Mouse (Mus musculus): Measurements from ENCODE around the gene Pi4ka. TPM values are rescaled to one million over a fixed set of nuclear protein-coding genes. Genes with fewer than 3 reads are reported as not detected.

Pi4ka gene
- polyA plus RNA-seq, 1 experiment from 2014 or later = 70.4 TPM

DNA sequence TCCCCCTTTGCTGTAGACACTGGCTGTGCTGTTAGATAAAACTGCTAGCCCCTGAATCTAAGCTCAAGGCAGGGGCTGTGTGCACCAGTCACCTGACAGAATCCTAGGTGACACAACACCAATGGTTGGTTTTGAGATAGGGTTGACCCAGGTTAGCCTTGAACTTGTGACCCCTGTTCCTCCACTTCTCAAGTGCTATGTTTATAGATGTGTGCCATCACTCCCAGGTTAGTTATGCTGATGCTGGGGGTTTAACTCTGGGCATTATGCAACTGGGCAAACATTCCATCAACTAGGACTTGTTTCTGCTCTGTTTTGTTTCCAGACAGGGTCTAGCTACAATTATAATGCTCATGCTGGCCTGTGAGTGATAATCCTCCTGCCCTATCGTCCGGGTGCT is 119.0 kb downstream of the Pi4ka start:
- Histone ChIP-seq H3K27me3 (replicated peaks; ENCODE audit: control insufficient read depth, insufficient read depth, low read length) (no peaks in the 10 kb centered on the region), H3K4me3 (replicated peaks; ENCODE audit: low read length) (no peak overlapping the region), H3K4me2 (ENCODE audit: low read length) (no peak overlapping the region), H3K27ac (ENCODE audit: low read length) (no peak overlapping the region), H3K4me1 (replicated peaks; ENCODE audit: control insufficient read depth, insufficient read depth, low read length) (no peaks in the 10 kb centered on the region), H3K9ac (replicated peaks; ENCODE audit: low read depth, low read length) (no peak overlapping the region), H3K9me3 (ENCODE audit: control insufficient read depth, low read length) (no peaks in the 10 kb centered on the region), H3K36me3 (ENCODE audit: control insufficient read depth, insufficient read depth) (peaks cover 27% of the 10 kb centered on the region)
- 90% methylated on average over 2 of the region's 2 CpGs for WGBS
- no peak for ATAC-seq

DNA sequence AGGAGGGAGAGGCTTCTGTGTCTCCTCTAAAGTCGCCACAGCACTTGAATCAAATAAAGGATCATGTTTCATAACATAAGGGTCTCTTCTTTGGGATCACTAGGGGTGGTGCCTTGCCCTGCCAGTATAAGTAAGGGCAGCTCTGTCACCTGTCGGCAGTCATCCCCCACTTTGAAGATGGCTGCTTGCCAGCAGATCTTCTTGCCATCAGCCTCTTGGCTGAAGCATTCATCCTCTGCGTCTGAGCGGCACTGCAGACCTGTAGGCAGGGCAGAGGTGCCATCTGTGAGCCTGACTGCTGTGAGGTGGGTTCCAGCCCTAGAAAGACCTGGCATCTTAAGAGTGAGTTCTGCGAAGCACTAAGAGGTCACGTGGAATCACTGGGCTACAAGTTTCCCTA is 123.0 kb downstream of the Pi4ka start:
- peaks cover 11% of the 10 kb centered on the region for H3K27me3 ChIP-seq (replicated peaks; ENCODE audit: control insufficient read depth, insufficient read depth, low read length)
- H3K4me2 ChIP-seq (ENCODE audit: low read length) = no peak overlapping the region
- no peak for ATAC-seq
- H3K36me3 ChIP-seq (ENCODE audit: control insufficient read depth, insufficient read depth) = peaks cover 22% of the 10 kb centered on the region
- H3K9me3 ChIP-seq (ENCODE audit: control insufficient read depth, low read length) = no peaks in the 10 kb centered on the region
- 72% methylated on average over 6 of the region's 6 CpGs for WGBS
- no peak overlapping the region for H3K9ac ChIP-seq (replicated peaks; ENCODE audit: low read depth, low read length)
- H3K4me3 ChIP-seq (replicated peaks; ENCODE audit: low read length) = no peak overlapping the region
- peaks cover under 1% of the 10 kb centered on the region; the same call in 1 of the 2 replicates for H3K4me1 ChIP-seq (replicated peaks; ENCODE audit: control insufficient read depth, insufficient read depth, low read length)
- H3K27ac ChIP-seq (ENCODE audit: low read length) = no peak overlapping the region

DNA sequence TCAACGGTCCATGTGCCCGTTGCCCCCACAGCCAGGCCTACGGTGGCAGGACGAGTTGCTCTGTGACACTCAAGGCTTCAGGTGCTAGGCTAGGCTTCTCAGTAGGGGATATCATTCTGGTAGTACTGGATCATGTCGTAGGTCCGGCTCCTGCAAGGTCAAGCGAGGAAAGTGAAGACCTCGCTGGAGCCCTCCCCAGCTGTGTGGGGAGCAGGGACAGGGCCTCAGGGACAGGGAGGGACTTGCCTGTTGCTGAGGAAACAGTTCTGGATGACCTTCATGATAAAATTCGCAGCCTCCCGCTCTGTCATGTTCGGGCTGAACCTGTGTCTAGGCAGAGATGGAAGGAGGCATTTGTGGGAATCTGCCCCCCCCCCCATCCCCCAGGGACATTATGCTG is 125.6 kb downstream of the Pi4ka start:
- H3K4me3 ChIP-seq (replicated peaks; ENCODE audit: low read length) = no peak overlapping the region
- H3K9ac ChIP-seq (replicated peaks; ENCODE audit: low read depth, low read length) = no peak overlapping the region
- H3K4me2 ChIP-seq (ENCODE audit: low read length) = no peak overlapping the region
- ATAC-seq = no peak
- H3K36me3 ChIP-seq (ENCODE audit: control insufficient read depth, insufficient read depth) = peaks cover 16% of the 10 kb centered on the region
- peaks cover 21% of the 10 kb centered on the region for H3K27me3 ChIP-seq (replicated peaks; ENCODE audit: control insufficient read depth, insufficient read depth, low read length)
- no peaks in the 10 kb centered on the region for H3K9me3 ChIP-seq (ENCODE audit: control insufficient read depth, low read length)
- H3K4me1 ChIP-seq (replicated peaks; ENCODE audit: control insufficient read depth, insufficient read depth, low read length) = peaks cover 19% of the 10 kb centered on the region
- H3K27ac ChIP-seq (ENCODE audit: low read length) = no peak overlapping the region
- 93% methylated on average over 11 of the region's 11 CpGs for WGBS

DNA sequence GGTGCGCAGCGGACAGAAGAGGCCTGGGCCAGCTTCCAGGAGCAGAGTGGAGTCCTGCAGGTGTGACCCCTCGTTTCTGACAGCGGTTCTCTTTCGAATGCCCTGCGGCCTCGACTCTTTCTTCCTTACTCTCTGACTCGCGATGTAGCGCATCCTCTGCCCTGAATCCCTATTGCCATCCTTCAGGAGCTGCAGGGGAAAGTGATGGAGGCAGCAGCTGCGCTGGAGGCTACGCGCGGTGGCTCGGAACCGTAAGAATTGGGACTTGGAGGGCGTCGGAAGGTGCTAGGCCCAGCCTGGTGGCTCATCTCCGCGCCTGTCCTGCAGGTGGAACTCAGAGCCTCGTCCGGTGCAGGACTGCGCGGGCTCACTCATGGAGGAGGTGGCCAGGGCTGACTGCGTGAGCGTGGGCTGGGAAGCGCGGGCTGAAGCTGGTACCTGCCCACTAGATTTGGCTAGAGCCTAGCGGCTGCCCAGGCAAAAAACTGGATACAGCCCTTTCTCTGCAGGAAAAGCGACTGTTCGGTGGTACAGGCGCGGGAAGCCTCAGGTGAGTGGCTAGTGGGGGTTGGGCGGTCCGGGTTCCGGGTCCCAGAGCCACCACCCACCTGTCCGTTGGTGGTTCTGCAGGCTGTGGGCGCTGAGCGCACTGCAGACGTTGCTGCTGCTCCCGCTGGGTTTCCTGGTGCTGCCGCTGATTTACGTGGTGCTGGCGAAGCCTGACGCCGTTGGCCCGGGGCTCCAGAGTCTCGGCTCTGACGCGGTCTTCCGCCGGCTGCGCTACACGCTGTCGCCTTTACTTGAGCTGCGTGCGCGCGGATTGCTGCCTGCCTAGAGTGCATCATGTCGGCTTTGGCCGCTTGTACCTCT is 128.5 kb downstream of the Pi4ka start:
- peaks cover 21% of the 10 kb centered on the region for H3K27me3 ChIP-seq (replicated peaks; ENCODE audit: control insufficient read depth, insufficient read depth, low read length)
- peaks cover 8% of the 10 kb centered on the region for H3K36me3 ChIP-seq (ENCODE audit: control insufficient read depth, insufficient read depth)
- H3K4me3 ChIP-seq (replicated peaks; ENCODE audit: low read length) = peak overlapping the region; percentile 59
- peak overlapping the region; percentile 20; the same call in 1 of the 2 replicates for H3K9ac ChIP-seq (replicated peaks; ENCODE audit: low read depth, low read length)
- no peak overlapping the region for H3K27ac ChIP-seq (ENCODE audit: low read length)
- H3K4me1 ChIP-seq (replicated peaks; ENCODE audit: control insufficient read depth, insufficient read depth, low read length) = peaks cover 19% of the 10 kb centered on the region
- peak overlapping the region; percentile 89 for H3K4me2 ChIP-seq (ENCODE audit: low read length)
- ATAC-seq = peak; percentile 51
- WGBS = 3% methylated on average over 59 of the region's 61 CpGs
- no peaks in the 10 kb centered on the region for H3K9me3 ChIP-seq (ENCODE audit: control insufficient read depth, low read length)

DNA sequence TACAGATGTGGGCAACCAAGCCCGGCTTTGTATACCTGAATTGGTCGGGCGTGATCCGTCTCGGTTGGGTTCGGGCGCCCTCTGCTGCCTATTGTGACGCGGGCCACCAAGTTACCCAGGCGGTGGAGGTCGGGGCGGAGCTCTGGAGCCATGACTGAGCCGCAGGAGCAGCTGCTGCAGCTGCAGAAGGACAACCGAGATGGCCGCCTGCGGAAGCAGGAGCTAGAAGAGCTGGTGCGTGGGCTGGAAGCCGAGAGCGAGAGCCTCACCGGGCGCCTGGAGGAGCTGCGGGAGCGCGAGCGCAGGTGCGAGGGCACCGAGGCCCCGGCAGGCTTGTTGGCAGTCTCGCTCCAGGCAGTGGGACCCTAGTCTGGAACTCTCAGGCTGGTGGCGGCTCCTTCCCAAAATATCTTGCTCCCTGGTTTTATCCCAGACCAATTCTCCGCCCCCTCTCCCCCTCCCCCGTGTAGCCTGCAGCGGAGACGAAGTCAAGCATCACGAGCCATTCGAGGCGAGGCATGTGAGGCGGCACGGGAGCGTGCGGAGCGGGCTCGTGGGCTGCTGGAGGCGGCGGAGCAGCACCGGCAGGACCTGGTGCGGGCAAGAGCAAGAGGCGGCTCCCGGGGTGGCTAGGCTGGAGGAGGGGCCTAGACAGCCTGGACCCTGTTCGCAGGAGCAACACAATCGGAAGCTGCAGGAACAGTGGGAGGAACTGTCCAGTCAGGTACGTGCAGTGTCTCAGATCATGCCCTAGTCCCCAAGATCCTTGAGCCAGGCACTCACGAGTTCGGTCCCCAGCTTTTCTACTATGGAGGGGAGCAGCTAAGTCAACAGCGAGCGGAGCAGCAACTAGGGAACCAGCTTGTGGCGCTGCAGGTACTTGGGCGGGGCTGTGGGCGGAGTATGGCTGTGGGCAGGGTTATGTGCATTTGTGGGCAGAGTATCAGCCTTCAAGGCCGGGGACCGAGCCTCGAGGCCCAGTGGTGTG is 129.7 kb downstream of the Pi4ka start:
- Histone ChIP-seq H3K9me3 (ENCODE audit: control insufficient read depth, low read length) (no peaks in the 10 kb centered on the region), H3K36me3 (ENCODE audit: control insufficient read depth, insufficient read depth) (peaks cover 3% of the 10 kb centered on the region), H3K4me3 (replicated peaks; ENCODE audit: low read length) (peak overlapping the region; percentile 59), H3K27me3 (replicated peaks; ENCODE audit: control insufficient read depth, insufficient read depth, low read length) (peaks cover 21% of the 10 kb centered on the region), H3K4me1 (replicated peaks; ENCODE audit: control insufficient read depth, insufficient read depth, low read length) (peaks cover 19% of the 10 kb centered on the region), H3K27ac (ENCODE audit: low read length) (peak overlapping the region; percentile 78), H3K9ac (replicated peaks; ENCODE audit: low read depth, low read length) (peak overlapping the region; percentile 62), H3K4me2 (ENCODE audit: low read length) (peak overlapping the region; percentile 89)
- WGBS = under 1% methylated on average over 60 of the region's 62 CpGs
- peak; percentile 89 for ATAC-seq

DNA sequence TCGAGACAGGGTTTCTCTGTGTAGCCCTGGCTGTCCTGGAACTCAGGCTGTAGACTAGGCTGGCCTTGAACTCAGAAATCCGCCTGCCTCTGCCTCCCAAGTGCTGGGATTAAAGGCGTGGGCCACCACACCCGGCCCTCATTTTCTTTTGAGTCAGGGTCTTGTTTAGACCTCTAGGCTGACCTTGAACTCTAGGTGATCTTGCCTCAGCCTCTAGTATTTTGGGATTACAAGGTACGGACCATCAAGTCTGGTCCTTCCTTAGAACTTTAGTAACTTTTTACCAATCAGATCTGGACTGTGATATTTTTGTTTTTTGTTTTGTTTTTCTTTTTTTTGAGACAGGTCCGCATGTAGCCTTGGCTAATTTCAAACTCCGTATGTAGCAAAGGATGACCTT is 130.4 kb downstream of the Pi4ka start, which contains the start of gene Tmem191c:
TSS of gene Tmem191c (plus strand) at position 357 of the 400 bp plus-strand sequence.
- Histone ChIP-seq H3K9me3 (ENCODE audit: control insufficient read depth, low read length) (peaks cover 3% of the 10 kb centered on the region; the same call in 1 of the 2 replicates), H3K4me1 (replicated peaks; ENCODE audit: control insufficient read depth, insufficient read depth, low read length) (peaks cover 19% of the 10 kb centered on the region), H3K36me3 (ENCODE audit: control insufficient read depth, insufficient read depth) (peaks cover 6% of the 10 kb centered on the region), H3K4me3 (replicated peaks; ENCODE audit: low read length) (peak within 1 kb of the TSS; percentile 59), H3K27ac (ENCODE audit: low read length) (peak within 1 kb of the TSS; percentile 78), H3K27me3 (replicated peaks; ENCODE audit: control insufficient read depth, insufficient read depth, low read length) (peaks cover 21% of the 10 kb centered on the region), H3K4me2 (ENCODE audit: low read length) (peak within 1 kb of the TSS; percentile 89), H3K9ac (replicated peaks; ENCODE audit: low read depth, low read length) (peak within 1 kb of the TSS; percentile 62)
- WGBS = 60% methylated on average over 7 of the region's 7 CpGs
- no peak for ATAC-seq

DNA sequence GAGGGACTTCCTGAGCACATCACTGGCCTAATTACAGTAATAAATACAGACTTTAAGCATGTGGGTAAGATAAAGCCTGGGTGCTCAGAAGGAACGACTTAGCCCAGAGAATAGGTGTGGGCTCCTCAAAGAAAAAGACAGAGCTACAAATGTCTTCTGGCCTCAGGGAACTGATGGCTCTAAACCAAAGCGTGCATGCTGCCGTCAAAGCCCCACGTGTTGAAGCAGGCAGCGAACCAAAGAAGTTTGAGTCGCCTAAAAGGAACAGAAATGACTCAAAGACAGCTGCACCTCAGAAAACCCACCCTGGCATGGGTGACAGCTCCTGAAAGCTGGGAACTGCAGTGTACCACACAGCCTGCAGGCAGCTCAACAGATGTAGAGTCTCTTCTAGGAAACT is 134.3 kb downstream of the Pi4ka start:
- Histone ChIP-seq H3K4me1 (replicated peaks; ENCODE audit: control insufficient read depth, insufficient read depth, low read length) (peaks cover 5% of the 10 kb centered on the region), H3K4me3 (replicated peaks; ENCODE audit: low read length) (no peak overlapping the region), H3K4me2 (ENCODE audit: low read length) (no peak overlapping the region), H3K9me3 (ENCODE audit: control insufficient read depth, low read length) (peaks cover 3% of the 10 kb centered on the region; the same call in 1 of the 2 replicates), H3K27ac (ENCODE audit: low read length) (no peak overlapping the region), H3K9ac (replicated peaks; ENCODE audit: low read depth, low read length) (no peak overlapping the region), H3K27me3 (replicated peaks; ENCODE audit: control insufficient read depth, insufficient read depth, low read length) (peaks cover 4% of the 10 kb centered on the region), H3K36me3 (ENCODE audit: control insufficient read depth, insufficient read depth) (peaks cover 4% of the 10 kb centered on the region; the same call in 1 of the 2 replicates)
- 71% methylated on average over 6 of the region's 6 CpGs for WGBS
- no peak for ATAC-seq

DNA sequence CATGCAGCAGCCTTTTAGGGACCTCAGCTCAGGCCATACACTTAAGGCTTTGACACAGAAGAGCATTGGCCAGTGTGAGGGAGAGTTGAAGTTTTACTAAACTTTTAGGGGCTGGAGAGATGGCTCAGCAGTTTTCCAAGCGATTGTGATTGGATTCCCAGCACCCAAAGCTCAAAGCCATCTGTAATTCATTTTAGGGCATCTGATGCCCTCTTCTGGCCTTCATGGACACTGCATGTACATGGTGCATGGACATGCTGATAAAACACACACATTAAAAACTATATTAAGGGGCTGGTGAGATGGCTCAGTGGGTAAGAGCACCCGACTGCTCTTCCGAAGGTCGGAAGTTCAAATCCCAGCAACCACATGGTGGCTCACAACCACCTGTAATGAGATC is 135.0 kb downstream of the Pi4ka start:
- no peak overlapping the region for H3K9ac ChIP-seq (replicated peaks; ENCODE audit: low read depth, low read length)
- ATAC-seq = no peak
- H3K36me3 ChIP-seq (ENCODE audit: control insufficient read depth, insufficient read depth) = peaks cover 4% of the 10 kb centered on the region; the same call in 1 of the 2 replicates
- no peak overlapping the region for H3K4me2 ChIP-seq (ENCODE audit: low read length)
- no peak overlapping the region for H3K27ac ChIP-seq (ENCODE audit: low read length)
- no peak overlapping the region for H3K4me3 ChIP-seq (replicated peaks; ENCODE audit: low read length)
- H3K9me3 ChIP-seq (ENCODE audit: control insufficient read depth, low read length) = peaks cover 3% of the 10 kb centered on the region; the same call in 1 of the 2 replicates
- H3K27me3 ChIP-seq (replicated peaks; ENCODE audit: control insufficient read depth, insufficient read depth, low read length) = no peaks in the 10 kb centered on the region
- 70% methylated on average over 4 of the region's 4 CpGs for WGBS
- H3K4me1 ChIP-seq (replicated peaks; ENCODE audit: control insufficient read depth, insufficient read depth, low read length) = no peaks in the 10 kb centered on the region

DNA sequence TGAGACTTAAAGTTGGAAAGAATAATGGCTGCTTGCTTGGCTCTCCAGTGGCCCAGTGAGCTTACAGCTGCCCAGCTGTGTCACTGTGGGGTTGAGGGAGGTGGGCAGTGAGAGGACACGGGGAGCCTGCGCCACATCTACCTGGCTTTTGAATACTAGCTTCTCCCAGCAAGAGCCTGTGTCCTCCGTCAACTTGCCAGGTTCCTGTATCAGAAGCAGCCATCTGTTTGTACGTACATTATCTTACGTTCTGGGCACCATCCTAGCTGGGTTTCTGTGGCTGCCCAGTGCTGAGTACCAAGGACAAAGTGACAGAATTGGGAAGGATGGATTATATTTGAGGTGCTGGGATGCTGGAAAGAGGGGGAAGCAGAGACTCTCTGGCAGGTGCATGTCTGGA is 136.2 kb downstream of the Pi4ka start:
- Histone ChIP-seq H3K4me2 (ENCODE audit: low read length) (no peak overlapping the region), H3K27ac (ENCODE audit: low read length) (no peak overlapping the region), H3K36me3 (ENCODE audit: control insufficient read depth, insufficient read depth) (peaks cover 4% of the 10 kb centered on the region; the same call in 1 of the 2 replicates), H3K27me3 (replicated peaks; ENCODE audit: control insufficient read depth, insufficient read depth, low read length) (no peaks in the 10 kb centered on the region), H3K4me3 (replicated peaks; ENCODE audit: low read length) (no peak overlapping the region), H3K9ac (replicated peaks; ENCODE audit: low read depth, low read length) (no peak overlapping the region), H3K4me1 (replicated peaks; ENCODE audit: control insufficient read depth, insufficient read depth, low read length) (no peaks in the 10 kb centered on the region), H3K9me3 (ENCODE audit: control insufficient read depth, low read length) (peaks cover 3% of the 10 kb centered on the region; the same call in 1 of the 2 replicates)
- no peak for ATAC-seq
- 97% methylated on average over 5 of the region's 5 CpGs for WGBS

All from forebrain, embryonic 16.5 days (tissue).